Comparison of ENCODE assay signal across 16 mouse cellular contexts in the genomic region with DNA sequence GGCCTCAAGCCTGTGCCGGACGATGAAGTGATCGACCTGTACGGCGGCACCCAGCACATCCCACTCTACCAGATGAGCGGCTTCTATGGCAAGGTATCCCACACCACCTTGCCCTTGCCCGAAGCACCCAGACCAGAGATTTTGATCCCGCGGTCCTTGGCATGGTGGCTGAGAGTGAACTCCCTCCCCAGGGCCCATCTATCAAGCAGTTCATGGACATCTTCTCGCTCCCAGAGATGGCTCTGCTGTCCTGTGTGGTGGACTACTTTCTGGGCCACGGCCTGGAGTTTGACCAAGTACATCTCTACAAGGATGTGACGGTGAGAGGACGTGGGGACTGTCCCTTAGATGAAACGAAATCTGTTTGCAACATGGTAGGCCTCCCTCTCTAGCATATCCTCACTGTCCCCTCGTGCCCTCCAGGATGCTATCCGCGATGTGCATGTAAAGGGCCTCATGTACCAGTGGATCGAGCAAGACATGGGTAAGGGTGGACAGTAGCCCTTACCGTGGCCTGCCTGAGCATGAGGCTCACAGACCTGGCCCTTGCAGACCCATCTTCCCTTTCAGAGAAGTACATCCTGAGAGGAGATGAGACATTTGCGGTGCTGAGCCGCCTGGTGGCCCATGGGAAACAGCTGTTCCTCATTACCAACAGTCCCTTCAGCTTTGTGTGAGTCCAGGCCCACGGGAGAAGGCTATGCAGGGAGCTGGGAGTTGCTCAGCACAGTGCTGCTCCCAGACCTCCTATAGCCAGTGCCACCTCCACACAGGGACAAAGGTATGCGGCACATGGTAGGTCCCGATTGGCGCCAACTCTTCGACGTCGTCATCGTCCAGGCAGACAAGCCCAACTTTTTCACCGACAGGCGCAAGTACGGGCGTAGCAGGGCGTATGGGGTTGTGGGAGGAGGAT. TPM values are rescaled to one million over a fixed set of nuclear protein-coding genes. Genes with fewer than 3 reads are reported as not detected.
A peak's percentile ranks its signal among the peaks of the same experiment; 100 is the strongest.
DNase-seq lines count a peak whose midpoint lies in the region; ATAC-seq lines count a peak whose summit lies in the region.
"Had no signal": no experiment of that assay in that cellular context is flagged by ENCODE, and none has a peak within 500 bp of the region (broad histone marks: within the 10 kb centered on the region; RNA-seq: fewer than 3 reads in every experiment).

No protein-coding gene starts in this region.

- peak; percentile 7 for DNase-seq in gastrocnemius, postnatal 25 days
- no peak for DNase-seq in gastrocnemius, postnatal 14 days
- DNase-seq in liver = peak; percentile 3
- DNase-seq in liver, embryonic 11.5 days (ENCODE audit: low spot score) = no peak
- peak; percentile 1 for DNase-seq in right cerebral cortex, postnatal 4 days
- no peak for DNase-seq in right cerebral cortex, adult 2 months (ENCODE audit: low spot score in 2 of 2)
- DNase-seq: adrenal gland, postnatal 14 days; heart, postnatal 14 days had no signal

- WGBS in liver, embryonic 11.5 days = 94% methylated on average over 34 of the region's 34 CpGs
- WGBS in limb, embryonic 15.5 days = 89% methylated on average over 34 of the region's 34 CpGs

- no peak for ATAC-seq in liver, embryonic 11.5 days (replicated peaks; ENCODE audit: low FRiP score)
- no peak for ATAC-seq in limb, embryonic 15.5 days (ENCODE audit: insufficient number of reproducible peaks, low FRiP score, low TSS enrichment, low read depth)
- ATAC-seq: activated CD4-positive, CD25-positive, alpha-beta regulatory T cell, adult 4 months; forebrain, embryonic 15.5 days; Patski had no signal

- intact Hi-C loops in gastrocnemius, postnatal 14 days (cut with DNase I; ENCODE audit: low total_unique reads) = loop anchor here (10.0 kb wide), 1 partner anchor 49 kb away; no protein-coding TSS in a partner anchor

- no peak overlapping the region for H3K27ac ChIP-seq in liver, embryonic 11.5 days (ENCODE audit: low read depth, low read length)
- peak overlapping the region; percentile 22; the same call in 1 of the 2 replicates for H3K27ac ChIP-seq in limb, embryonic 15.5 days
- H3K27ac ChIP-seq: embryonic facial prominence, embryonic 10.5 days; forebrain, embryonic 15.5 days; heart, embryonic 15.5 days; hindbrain, embryonic 15.5 days had no signal

- no peak overlapping the region for H3K9ac ChIP-seq in liver, embryonic 11.5 days (ENCODE audit: low read depth, low read length)
- H3K9ac ChIP-seq in limb, embryonic 15.5 days = no peak overlapping the region
- H3K9ac ChIP-seq: forebrain, embryonic 15.5 days; heart, embryonic 15.5 days; hindbrain, embryonic 15.5 days had no signal

- peaks cover 23% of the 10 kb centered on the region for H3K4me1 ChIP-seq in liver, embryonic 11.5 days (replicated peaks; ENCODE audit: control insufficient read depth, insufficient read depth, low read length)
- peaks cover 37% of the 10 kb centered on the region for H3K4me1 ChIP-seq in limb, embryonic 15.5 days

- no peak overlapping the region for H3K4me2 ChIP-seq in liver, embryonic 11.5 days
- H3K4me2 ChIP-seq in limb, embryonic 15.5 days = no peak overlapping the region
- H3K4me2 ChIP-seq: forebrain, embryonic 15.5 days; heart, embryonic 11.5 days; heart, embryonic 15.5 days; hindbrain, embryonic 15.5 days had no signal

- H3K27me3 ChIP-seq in liver, embryonic 11.5 days (replicated peaks; ENCODE audit: control insufficient read depth, insufficient read depth, low read length) = no peaks in the 10 kb centered on the region
- H3K27me3 ChIP-seq in limb, embryonic 15.5 days = no peaks in the 10 kb centered on the region
- H3K27me3 ChIP-seq: forebrain, embryonic 15.5 days; heart, embryonic 15.5 days; hindbrain, embryonic 15.5 days; Patski had no signal

- H3K4me3 ChIP-seq in liver, embryonic 11.5 days (ENCODE audit: low read depth, low read length) = no peak overlapping the region
- no peak overlapping the region for H3K4me3 ChIP-seq in limb, embryonic 15.5 days
- H3K4me3 ChIP-seq: embryonic facial prominence, embryonic 10.5 days; forebrain, embryonic 15.5 days; heart, embryonic 15.5 days; hindbrain, embryonic 15.5 days had no signal

- H3K36me3 ChIP-seq in liver, embryonic 11.5 days (ENCODE audit: control insufficient read depth, insufficient read depth, low read length) = peaks cover 66% of the 10 kb centered on the region
- peaks cover 61% of the 10 kb centered on the region for H3K36me3 ChIP-seq in limb, embryonic 15.5 days

- H3K9me3 ChIP-seq in liver, embryonic 11.5 days (ENCODE audit: control insufficient read depth, low read length) = no peaks in the 10 kb centered on the region
- no peaks in the 10 kb centered on the region for H3K9me3 ChIP-seq in limb, embryonic 15.5 days
- H3K9me3 ChIP-seq: embryonic facial prominence, embryonic 10.5 days; forebrain, embryonic 15.5 days; heart, embryonic 15.5 days; hindbrain, embryonic 15.5 days had no signal

RNA-seq across cellular contexts. Expression of gene Nt5dc2, which starts 4.9 kb away (rescaled TPM):
- total RNA-seq in gastrocnemius, postnatal 25 days (2021) = 1 to 10 TPM; 2.6 to 4.1 TPM
- total RNA-seq in gastrocnemius, postnatal 14 days (2021) = 1 to 10 TPM; 6.8 to 8.1 TPM
- 401 and 406 TPM in 2 replicates for polyA plus RNA-seq in liver, embryonic 11.5 days (2014; fragmentation: Nextera tagmentation; extraction: Ambion mirVana)
- 336 and 349 TPM in 2 replicates for polyA plus RNA-seq in limb, embryonic 15.5 days (2015; fragmentation: Nextera tagmentation; extraction: Ambion mirVana)
- polyA plus RNA-seq: activated CD4-positive, CD25-positive, alpha-beta regulatory T cell, adult 4 months had no signal

RNA-seq across cellular contexts. Expression of gene Smim4, which starts 7.0 kb away (rescaled TPM):
- total RNA-seq in gastrocnemius, postnatal 25 days (2021) = 10 to 100 TPM; 37.6 to 43.8 TPM
- 10 to 100 TPM; 32.2 to 43.1 TPM for total RNA-seq in gastrocnemius, postnatal 14 days (2021)
- polyA plus RNA-seq in liver, embryonic 11.5 days (2014; fragmentation: Nextera tagmentation; extraction: Ambion mirVana) = 90.3 and 107 TPM in 2 replicates
- polyA plus RNA-seq in limb, embryonic 15.5 days (2015; fragmentation: Nextera tagmentation; extraction: Ambion mirVana) = 58.9 and 64.1 TPM in 2 replicates

RNA-seq across cellular contexts. Expression of gene Stab1, which starts 32.7 kb away (rescaled TPM):
- total RNA-seq in gastrocnemius, postnatal 25 days (2021) = 10 to 100 TPM; 15.8 to 26.6 TPM
- 10 to 100 TPM; 29.8 to 40.4 TPM for total RNA-seq in gastrocnemius, postnatal 14 days (2021)
- polyA plus RNA-seq in liver, embryonic 11.5 days (2014; fragmentation: Nextera tagmentation; extraction: Ambion mirVana) = 25.3 and 39.9 TPM in 2 replicates
- 42.5 and 44.4 TPM in 2 replicates for polyA plus RNA-seq in limb, embryonic 15.5 days (2015; fragmentation: Nextera tagmentation; extraction: Ambion mirVana)

Comparison
In these comparisons a context has a peak if more than half of its experiments do, and no peak if none do; other contexts are left out.
1. DNase-seq: peak in gastrocnemius, postnatal 25 days (single experiment), liver (single experiment) and right cerebral cortex, postnatal 4 days (single experiment); none in gastrocnemius, postnatal 14 days (single experiment), liver, embryonic 11.5 days (single experiment) and right cerebral cortex, adult 2 months (0 of 2).